Mouse (Mus musculus): ENCODE data around the gene Ntng1. TPM values are rescaled to one million over a fixed set of nuclear protein-coding genes. Genes with fewer than 3 reads are reported as not detected.

Gene Ntng1
- polyA plus RNA-seq, 1 experiment, result 0.07 TPM

GRCm38 (mm10) chr3:110055915-110056314, 87.9 kb downstream of the Ntng1 start:
- no peak for DNase-seq
- Histone ChIP-seq H3K4me1 (replicated peaks; ENCODE audit: control insufficient read depth, insufficient read depth, low read length) (no peaks in the 10 kb centered on the region), H3K27ac (ENCODE audit: control insufficient read depth, insufficient read depth, low read length) (no peak overlapping the region), H3K4me3 (ENCODE audit: control insufficient read depth, insufficient read depth, low read length) (no peak overlapping the region), H3K36me3 (ENCODE audit: control insufficient read depth, insufficient read depth, low read length) (no peaks in the 10 kb centered on the region), H3K27me3 (ENCODE audit: control insufficient read depth, insufficient read depth, low read length) (no peaks in the 10 kb centered on the region)
- TF ChIP-seq POLR2A (IDR thresholded peaks at IDR 0.05; ENCODE audit: control insufficient read depth, extremely low read depth, insufficient read depth, low read length, poor library complexity) (no peak), CTCF (IDR thresholded peaks at IDR 0.05; ENCODE audit: borderline replicate concordance, control insufficient read depth, extremely low read depth, insufficient read depth, low read length, poor library complexity) (no peak)
- 95% methylated on average over 6 of the region's 6 CpGs for whole genome bisulfite sequencing

DNA sequence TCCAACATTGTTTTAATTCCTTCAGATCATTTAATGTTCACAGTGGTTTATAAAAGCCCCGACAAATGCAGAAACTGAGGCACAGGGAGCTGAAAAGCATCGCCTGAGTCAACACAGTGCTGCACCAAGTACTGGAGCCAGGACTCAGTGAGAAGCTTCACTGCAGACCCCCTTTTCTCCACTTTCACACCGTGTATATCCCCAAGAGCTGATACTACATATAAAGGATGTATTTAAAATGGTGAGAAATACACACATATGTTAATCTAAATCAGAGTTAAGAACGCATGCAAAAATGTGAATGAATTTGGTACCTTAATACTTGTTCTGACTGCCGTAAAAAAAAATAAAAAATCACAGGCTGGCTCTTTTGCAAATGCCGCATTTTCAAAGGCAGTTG, 88.4 kb downstream of the Ntng1 start:
- Histone ChIP-seq H3K27me3 (ENCODE audit: control insufficient read depth, insufficient read depth, low read length) (no peaks in the 10 kb centered on the region), H3K4me3 (ENCODE audit: control insufficient read depth, insufficient read depth, low read length) (no peak overlapping the region), H3K36me3 (ENCODE audit: control insufficient read depth, insufficient read depth, low read length) (no peaks in the 10 kb centered on the region), H3K4me1 (replicated peaks; ENCODE audit: control insufficient read depth, insufficient read depth, low read length) (no peaks in the 10 kb centered on the region), H3K27ac (ENCODE audit: control insufficient read depth, insufficient read depth, low read length) (no peak overlapping the region)
- no peak for DNase-seq
- no peak for TF ChIP-seq POLR2A (IDR thresholded peaks at IDR 0.05; ENCODE audit: control insufficient read depth, extremely low read depth, insufficient read depth, low read length, poor library complexity)
- no peak for TF ChIP-seq CTCF (IDR thresholded peaks at IDR 0.05; ENCODE audit: borderline replicate concordance, control insufficient read depth, extremely low read depth, insufficient read depth, low read length, poor library complexity)
- WGBS, result 90% methylated on average over 6 of the region's 6 CpGs

DNA sequence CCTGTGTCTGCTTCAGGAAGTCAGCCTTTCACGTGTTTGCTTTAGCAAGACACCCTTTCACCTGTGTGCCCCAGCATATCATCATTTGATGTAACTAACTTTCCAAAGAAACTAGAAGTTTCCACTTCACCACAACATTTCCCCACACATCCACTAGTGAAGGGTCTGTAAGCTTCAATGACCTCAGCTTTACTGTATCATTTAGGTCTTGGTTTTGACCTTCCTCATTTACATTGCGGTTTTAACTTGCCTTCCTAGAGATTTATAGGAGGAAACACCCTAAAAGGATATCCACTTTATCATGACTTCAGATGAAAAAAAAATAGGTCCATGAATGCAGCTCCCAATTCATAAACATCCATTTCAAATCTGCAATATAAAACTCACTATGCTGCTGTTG, 89.7 kb downstream of the Ntng1 start:
- no peak for DNase-seq
- Histone ChIP-seq H3K36me3 (ENCODE audit: control insufficient read depth, insufficient read depth, low read length) (no peaks in the 10 kb centered on the region), H3K4me3 (ENCODE audit: control insufficient read depth, insufficient read depth, low read length) (no peak overlapping the region), H3K27ac (ENCODE audit: control insufficient read depth, insufficient read depth, low read length) (no peak overlapping the region), H3K4me1 (replicated peaks; ENCODE audit: control insufficient read depth, insufficient read depth, low read length) (no peaks in the 10 kb centered on the region), H3K27me3 (ENCODE audit: control insufficient read depth, insufficient read depth, low read length) (no peaks in the 10 kb centered on the region)
- no peak for TF ChIP-seq POLR2A (IDR thresholded peaks at IDR 0.05; ENCODE audit: control insufficient read depth, extremely low read depth, insufficient read depth, low read length, poor library complexity)
- no peak for TF ChIP-seq CTCF (IDR thresholded peaks at IDR 0.05; ENCODE audit: borderline replicate concordance, control insufficient read depth, extremely low read depth, insufficient read depth, low read length, poor library complexity)
- 93% methylated on average over 2 of the region's 2 CpGs for WGBS

DNA sequence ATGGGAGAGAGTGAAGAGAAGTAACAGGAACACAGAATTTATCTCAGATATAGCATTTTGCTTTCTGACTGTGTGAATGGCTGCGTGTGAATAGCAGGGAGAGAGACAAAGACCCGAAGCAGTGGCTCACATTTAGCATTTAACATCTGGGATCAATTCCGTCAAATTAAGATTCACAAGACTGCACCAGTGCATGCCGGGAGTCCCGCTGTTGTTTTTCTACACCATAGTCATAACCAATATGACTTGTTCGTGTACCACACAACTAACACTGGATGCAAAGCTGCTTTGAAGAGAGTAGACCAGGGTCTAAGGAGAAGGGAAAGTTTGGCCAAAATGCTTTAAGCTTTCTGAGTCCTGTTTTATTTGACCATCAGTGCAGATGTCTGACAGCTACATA, 95.7 kb downstream of the Ntng1 start:
- TF ChIP-seq POLR2A (IDR thresholded peaks at IDR 0.05; ENCODE audit: control insufficient read depth, extremely low read depth, insufficient read depth, low read length, poor library complexity) (no peak), CTCF (IDR thresholded peaks at IDR 0.05; ENCODE audit: borderline replicate concordance, control insufficient read depth, extremely low read depth, insufficient read depth, low read length, poor library complexity) (no peak)
- Histone ChIP-seq H3K4me3 (ENCODE audit: control insufficient read depth, insufficient read depth, low read length) (no peak overlapping the region), H3K27ac (ENCODE audit: control insufficient read depth, insufficient read depth, low read length) (no peak overlapping the region), H3K27me3 (ENCODE audit: control insufficient read depth, insufficient read depth, low read length) (no peaks in the 10 kb centered on the region), H3K4me1 (replicated peaks; ENCODE audit: control insufficient read depth, insufficient read depth, low read length) (no peaks in the 10 kb centered on the region), H3K36me3 (ENCODE audit: control insufficient read depth, insufficient read depth, low read length) (no peaks in the 10 kb centered on the region)
- 90% methylated on average over 6 of the region's 6 CpGs for WGBS
- DNase-seq, result no peak

DNA sequence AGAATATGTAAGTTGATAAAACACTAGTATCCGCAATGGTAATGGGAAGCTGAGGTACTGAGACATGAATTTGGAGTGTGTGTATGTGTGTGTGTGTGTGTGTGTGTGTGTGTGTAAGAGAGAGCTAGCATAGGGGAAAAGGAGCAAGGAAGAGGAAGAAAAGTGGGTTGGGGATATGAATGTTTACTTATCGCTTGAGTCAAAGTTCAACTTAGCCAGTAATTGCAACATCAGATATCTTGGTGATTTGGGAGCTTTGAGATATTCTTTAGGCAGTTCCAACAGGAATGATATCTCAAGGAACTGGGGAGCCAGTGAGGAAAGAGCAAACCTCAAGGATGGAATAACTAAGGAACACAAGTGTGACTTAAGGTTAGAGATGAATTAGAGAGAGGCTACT, 97.1 kb downstream of the Ntng1 start:
- H3K27ac ChIP-seq (ENCODE audit: control insufficient read depth, insufficient read depth, low read length), result no peak overlapping the region
- TF ChIP-seq CTCF (IDR thresholded peaks at IDR 0.05; ENCODE audit: borderline replicate concordance, control insufficient read depth, extremely low read depth, insufficient read depth, low read length, poor library complexity), result no peak
- TF ChIP-seq POLR2A (IDR thresholded peaks at IDR 0.05; ENCODE audit: control insufficient read depth, extremely low read depth, insufficient read depth, low read length, poor library complexity), result no peak
- no peak for DNase-seq
- H3K36me3 ChIP-seq (ENCODE audit: control insufficient read depth, insufficient read depth, low read length), result no peaks in the 10 kb centered on the region
- no peaks in the 10 kb centered on the region for H3K4me1 ChIP-seq (replicated peaks; ENCODE audit: control insufficient read depth, insufficient read depth, low read length)
- WGBS, result over 99% methylated on average over 2 of the region's 2 CpGs
- H3K27me3 ChIP-seq (ENCODE audit: control insufficient read depth, insufficient read depth, low read length), result no peaks in the 10 kb centered on the region
- no peak overlapping the region for H3K4me3 ChIP-seq (ENCODE audit: control insufficient read depth, insufficient read depth, low read length)

DNA sequence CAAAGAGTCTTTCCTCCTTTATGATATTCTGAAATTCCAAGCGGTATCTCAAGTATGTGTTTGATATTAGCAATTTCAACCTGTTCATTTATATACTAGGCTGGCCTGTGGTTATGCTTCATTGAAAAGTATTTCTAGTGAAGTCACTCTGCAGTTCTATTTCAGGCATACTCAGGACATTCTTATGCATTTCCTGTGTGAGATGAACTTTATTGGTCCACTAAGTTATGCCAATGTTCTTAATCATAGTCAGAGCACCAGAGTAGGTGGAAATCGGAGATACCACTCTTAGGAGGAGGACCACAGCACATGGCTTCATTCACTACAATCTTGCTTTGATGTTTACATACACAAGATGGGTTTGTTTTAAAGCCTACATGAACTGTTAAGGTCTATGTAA, 99.6 kb downstream of the Ntng1 start:
- TF ChIP-seq CTCF (IDR thresholded peaks at IDR 0.05; ENCODE audit: borderline replicate concordance, control insufficient read depth, extremely low read depth, insufficient read depth, low read length, poor library complexity), result no peak
- no peak for TF ChIP-seq POLR2A (IDR thresholded peaks at IDR 0.05; ENCODE audit: control insufficient read depth, extremely low read depth, insufficient read depth, low read length, poor library complexity)
- Histone ChIP-seq H3K36me3 (ENCODE audit: control insufficient read depth, insufficient read depth, low read length) (no peaks in the 10 kb centered on the region), H3K27ac (ENCODE audit: control insufficient read depth, insufficient read depth, low read length) (no peak overlapping the region), H3K4me3 (ENCODE audit: control insufficient read depth, insufficient read depth, low read length) (no peak overlapping the region), H3K4me1 (replicated peaks; ENCODE audit: control insufficient read depth, insufficient read depth, low read length) (no peaks in the 10 kb centered on the region), H3K27me3 (ENCODE audit: control insufficient read depth, insufficient read depth, low read length) (no peaks in the 10 kb centered on the region)
- no peak for DNase-seq
- WGBS, result 92% methylated on average over 2 of the region's 2 CpGs

DNA sequence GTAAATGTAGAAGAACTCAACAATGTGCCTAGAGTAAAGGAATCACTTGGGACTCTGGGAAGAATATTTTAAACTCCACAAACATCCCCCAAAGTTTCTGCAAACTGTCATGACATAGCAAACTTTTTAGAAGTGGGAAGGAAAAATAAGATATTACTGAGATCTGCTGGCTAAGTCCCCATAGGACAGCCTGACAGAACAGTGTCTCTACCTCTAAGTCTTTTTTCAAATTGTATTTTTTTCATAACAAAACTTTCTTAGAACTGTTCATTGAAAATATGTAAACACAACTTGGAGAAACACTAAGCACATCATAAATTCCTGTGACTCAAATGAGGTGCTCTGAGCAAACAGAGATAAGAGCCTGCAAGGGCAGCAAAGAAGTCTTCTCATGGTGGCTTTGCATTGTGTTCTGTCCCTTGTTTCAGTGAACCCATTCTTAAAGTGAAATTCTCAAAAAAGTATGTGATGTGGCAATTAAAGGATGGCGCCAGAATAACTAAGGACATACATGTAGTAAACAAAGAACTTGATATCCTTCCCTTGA, 100.1 kb downstream of the Ntng1 start:
- H3K27ac ChIP-seq (ENCODE audit: control insufficient read depth, insufficient read depth, low read length), result no peak overlapping the region
- H3K4me1 ChIP-seq (replicated peaks; ENCODE audit: control insufficient read depth, insufficient read depth, low read length), result no peaks in the 10 kb centered on the region
- 96% methylated on average over 1 of the region's 1 CpGs for WGBS
- no peak overlapping the region for H3K4me3 ChIP-seq (ENCODE audit: control insufficient read depth, insufficient read depth, low read length)
- TF ChIP-seq POLR2A (IDR thresholded peaks at IDR 0.05; ENCODE audit: control insufficient read depth, extremely low read depth, insufficient read depth, low read length, poor library complexity), result no peak
- TF ChIP-seq CTCF (IDR thresholded peaks at IDR 0.05; ENCODE audit: borderline replicate concordance, control insufficient read depth, extremely low read depth, insufficient read depth, low read length, poor library complexity), result no peak
- H3K36me3 ChIP-seq (ENCODE audit: control insufficient read depth, insufficient read depth, low read length), result no peaks in the 10 kb centered on the region
- no peaks in the 10 kb centered on the region for H3K27me3 ChIP-seq (ENCODE audit: control insufficient read depth, insufficient read depth, low read length)
- DNase-seq, result no peak
